Mouse (Mus musculus) limb, embryonic 11.5 days (tissue): ENCODE data around the gene Tmem178. TPM values are rescaled to one million over a fixed set of nuclear protein-coding genes. Genes with fewer than 3 reads are reported as not detected.

Experiments
- ATAC-seq: fragments of 200-750 bp; cut with Nextera tagmentation; 2 replicates; pipeline ENCODE4 v1.8.0; 2017; ENCODE audit warnings: low read depth; ENCODE audit not compliant: insufficient number of reproducible peaks, low FRiP score, low TSS enrichment
- DNase-seq: peaks from one replicate; pipeline ENCODE4 v3.0.0-alpha.2; 2015; ENCODE audit warnings: low spot score
- H3K27ac ChIP-seq: fragments of 300-500 bp; sonication (generic); replicated peaks from 2 replicates; pipeline ENCODE4 v1.5.1; 2014; ENCODE audit warnings: low read depth, mild to moderate bottlenecking, low read length
- H3K27me3 ChIP-seq: fragments of 300-500 bp; sonication (generic); 2 replicates; pipeline ENCODE4 v1.6.1; 2014; ENCODE audit warnings: mild to moderate bottlenecking, low read length, mixed read lengths; ENCODE audit not compliant: control insufficient read depth, insufficient read depth
- H3K36me3 ChIP-seq: fragments of 300-500 bp; sonication (generic); 2 replicates; pipeline ENCODE4 v1.6.1; 2014; ENCODE audit warnings: mild to moderate bottlenecking, low read length, moderate library complexity, mixed read lengths; ENCODE audit not compliant: control insufficient read depth, insufficient read depth
- H3K4me1 ChIP-seq: fragments of 300-500 bp; sonication (generic); 2 replicates; pipeline ENCODE4 v1.6.1; 2014; ENCODE audit warnings: low read length, mixed read lengths; ENCODE audit not compliant: control insufficient read depth, insufficient read depth
- H3K4me2 ChIP-seq: fragments of 300-500 bp; sonication (generic); 2 replicates; pipeline ENCODE4 v1.6.1; 2014; ENCODE audit warnings: low read depth, mild to moderate bottlenecking, moderate library complexity; ENCODE audit not compliant: severe bottlenecking
- H3K4me3 ChIP-seq: fragments of 300-500 bp; sonication (generic); 2 replicates; pipeline ENCODE4 v1.5.1; 2014; ENCODE audit warnings: low read depth, low read length
- H3K9ac ChIP-seq: fragments of 300-500 bp; sonication (generic); 2 replicates; pipeline ENCODE4 v1.6.1; 2014; ENCODE audit warnings: mild to moderate bottlenecking, low read length
- H3K9me3 ChIP-seq: fragments of 300-500 bp; sonication (generic); 2 replicates; pipeline ENCODE4 v1.6.1; 2016; ENCODE audit warnings: low read length; ENCODE audit not compliant: control insufficient read depth
- WGBS: fragments of 180-500 bp; shearing (Covaris S2); extraction: QIAGEN DNeasy Blood & Tissue Kit; methylation state at CpG from one replicate; pipeline ENCODE4 v1.1.7; 2014; 5-methylcytosine and 5-hydroxymethylcytosine counted together
- polyA plus RNA-seq: library from polyadenylated mRNA; unstranded; fragments of >200 nt; fragmentation: Nextera tagmentation; extraction: Ambion mirVana; gene quantifications from 2 replicates; pipeline ENCODE4 v1.2.1, GENCODE M21; 2014

Tmem178 gene
- polyA plus RNA-seq, 1 experiment from 2014 or later, result 6.9 TPM

DNA sequence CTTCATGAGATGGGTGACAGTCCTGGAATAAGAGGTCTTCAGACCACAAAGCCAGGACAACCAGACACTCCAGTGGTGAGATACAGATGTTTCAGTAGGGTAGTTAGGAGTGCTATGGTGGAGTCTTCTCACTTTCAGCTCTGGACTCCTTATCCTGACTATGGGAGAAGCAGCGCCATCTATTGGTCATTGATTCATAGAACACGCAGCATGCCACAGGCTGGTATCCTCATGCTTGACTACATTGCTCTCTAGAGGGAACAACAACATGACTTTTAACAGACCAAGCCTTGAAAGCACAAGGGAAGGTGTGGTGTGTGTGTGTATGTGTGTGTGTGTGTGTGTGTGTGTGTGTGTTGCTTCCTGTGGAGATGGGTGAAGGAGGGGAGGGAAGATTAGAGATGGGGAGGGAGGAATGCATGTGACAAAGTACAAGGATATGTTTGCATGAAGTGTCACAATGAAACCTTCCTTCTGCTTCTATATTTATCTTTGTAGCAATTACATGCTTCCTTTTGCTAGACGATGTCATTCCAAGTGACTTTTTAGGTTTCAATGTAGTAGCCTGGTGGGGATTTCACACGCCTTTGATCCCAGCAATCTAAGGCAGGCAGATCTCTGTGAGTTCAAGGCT lies 71.5 kb downstream of the Tmem178 start:
- Histone ChIP-seq H3K27me3 (no peaks in the 10 kb centered on the region), H3K4me1 (peaks cover 5% of the 10 kb centered on the region), H3K36me3 (no peaks in the 10 kb centered on the region), H3K4me2 (no peak overlapping the region), H3K27ac (no peak overlapping the region), H3K9me3 (no peaks in the 10 kb centered on the region), H3K9ac (no peak overlapping the region), H3K4me3 (no peak overlapping the region)
- peak; percentile 57 for DNase-seq
- 54% methylated on average over 4 of the region's 4 CpGs for WGBS
- peak; percentile 32; the same call in 1 of the 2 replicates for ATAC-seq

DNA sequence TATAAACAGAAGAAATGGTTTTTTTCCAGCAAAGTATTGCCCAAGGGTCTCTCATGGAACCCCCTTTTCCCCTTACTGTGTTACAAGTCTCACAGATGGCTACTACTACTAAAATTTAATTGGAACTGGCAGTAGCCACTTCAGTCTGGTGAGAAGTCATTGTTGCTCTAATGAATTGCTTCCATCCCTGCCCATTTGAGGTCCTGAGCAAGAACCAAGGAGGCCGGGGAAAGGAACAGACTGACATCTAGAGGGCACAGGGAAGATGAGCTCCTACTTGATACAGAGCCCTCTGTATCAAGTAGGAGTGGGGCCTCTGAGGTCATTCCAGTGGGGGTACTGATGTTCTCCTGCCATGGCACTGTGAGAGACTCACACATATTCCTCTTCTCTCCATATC lies 72.7 kb downstream of the Tmem178 start:
- 46% methylated on average over 1 of the region's 1 CpGs for WGBS

DNA sequence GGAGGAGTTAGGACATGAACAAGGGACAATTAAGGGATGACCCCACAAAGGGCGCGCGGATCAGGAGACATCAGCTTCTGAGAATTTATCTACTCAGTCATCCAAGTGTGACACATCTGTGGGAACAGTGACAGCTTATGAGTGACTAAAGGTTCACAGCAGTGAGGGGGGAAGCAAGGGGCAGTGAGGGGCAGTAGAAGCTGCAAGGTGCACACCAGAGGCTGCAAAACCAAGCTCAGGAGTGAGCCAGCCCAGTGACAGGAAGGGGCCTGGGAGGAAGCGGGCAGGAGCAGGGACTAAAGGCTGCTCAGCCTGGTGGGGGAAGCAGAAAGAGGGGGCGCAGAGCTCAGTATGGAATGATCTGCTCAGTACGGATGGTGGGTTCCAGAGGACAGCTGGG lies 82.9 kb downstream of the Tmem178 start:
- ATAC-seq (no peak), DNase-seq (no peak)
- no peak overlapping the region for H3K4me3 ChIP-seq
- no peaks in the 10 kb centered on the region for H3K36me3 ChIP-seq
- H3K4me1 ChIP-seq, result no peaks in the 10 kb centered on the region
- H3K9ac ChIP-seq, result no peak overlapping the region
- no peak overlapping the region for H3K27ac ChIP-seq
- WGBS, result 97% methylated on average over 6 of the region's 6 CpGs
- H3K4me2 ChIP-seq, result no peak overlapping the region
- no peaks in the 10 kb centered on the region for H3K27me3 ChIP-seq
- H3K9me3 ChIP-seq, result no peaks in the 10 kb centered on the region

More for the DNA sequence above, 72.7 kb downstream of the Tmem178 start:
- no peaks in the 10 kb centered on the region for H3K9me3 ChIP-seq
- H3K4me1 ChIP-seq, result peaks cover 5% of the 10 kb centered on the region
- DNase-seq, result peak; percentile 32
- H3K27ac ChIP-seq, result no peak overlapping the region
- no peak overlapping the region for H3K9ac ChIP-seq
- no peaks in the 10 kb centered on the region for H3K27me3 ChIP-seq
- ATAC-seq, result peak; percentile 46; the same call in 1 of the 2 replicates
- no peak overlapping the region for H3K4me2 ChIP-seq
- no peak overlapping the region for H3K4me3 ChIP-seq
- H3K36me3 ChIP-seq, result no peaks in the 10 kb centered on the region

GRCm38 (mm10) chr17:81031830-81032442 lies 87.5 kb downstream of the Tmem178 start:
- WGBS, result 88% methylated on average over 3 of the region's 3 CpGs
- Histone ChIP-seq H3K9me3 (no peaks in the 10 kb centered on the region), H3K4me3 (no peak overlapping the region), H3K4me1 (no peaks in the 10 kb centered on the region), H3K9ac (no peak overlapping the region), H3K27ac (no peak overlapping the region), H3K36me3 (no peaks in the 10 kb centered on the region), H3K27me3 (no peaks in the 10 kb centered on the region), H3K4me2 (no peak overlapping the region)
- no peak for ATAC-seq
- no peak for DNase-seq

- Histone ChIP-seq H3K9me3 (no peaks in the 10 kb centered on the region), H3K4me3 (no peak overlapping the region), H3K9ac (no peak overlapping the region), H3K4me2 (no peak overlapping the region), H3K27ac (no peak overlapping the region), H3K27me3 (no peaks in the 10 kb centered on the region), H3K4me1 (no peaks in the 10 kb centered on the region), H3K36me3 (no peaks in the 10 kb centered on the region; the same call in 1 of the 2 replicates)
- 77% methylated on average over 2 of the region's 2 CpGs for WGBS
- DNase-seq, result no peak
- ATAC-seq, result no peak
Measured at GRCm38 (mm10) chr17:81032957-81033356, 88.5 kb downstream of the Tmem178 start.

DNA sequence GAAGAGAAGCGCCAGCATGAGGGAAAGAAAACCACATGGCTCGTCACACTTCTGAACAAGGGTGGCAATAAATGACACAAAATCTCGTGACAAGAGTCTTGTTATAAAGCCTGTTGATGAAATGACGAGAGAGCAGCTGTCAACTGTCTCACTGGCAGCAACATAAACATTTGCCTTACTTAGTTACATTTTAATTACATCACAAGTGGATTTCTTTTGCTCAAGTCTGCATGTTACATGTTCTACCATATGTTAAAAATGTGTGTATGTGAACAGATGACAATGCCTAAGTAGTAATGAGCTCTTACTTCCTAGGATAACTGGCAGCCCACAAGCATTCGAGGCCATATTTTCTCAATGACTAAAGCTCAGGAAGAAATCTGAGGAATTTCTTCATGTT lies 90.9 kb downstream of the Tmem178 start:
- Histone ChIP-seq H3K4me2 (no peak overlapping the region), H3K27ac (no peak overlapping the region), H3K4me3 (no peak overlapping the region), H3K36me3 (no peaks in the 10 kb centered on the region; the same call in 1 of the 2 replicates), H3K27me3 (no peaks in the 10 kb centered on the region), H3K9me3 (no peaks in the 10 kb centered on the region), H3K4me1 (no peaks in the 10 kb centered on the region), H3K9ac (no peak overlapping the region)
- WGBS, result 77% methylated on average over 5 of the region's 5 CpGs
- no peak for DNase-seq
- no peak for ATAC-seq

- WGBS, result 97% methylated on average over 2 of the region's 2 CpGs
- H3K9ac ChIP-seq, result no peak overlapping the region
- no peaks in the 10 kb centered on the region; the same call in 1 of the 2 replicates for H3K36me3 ChIP-seq
Measured at GRCm38 (mm10) chr17:81038707-81039408, 94.4 kb downstream of the Tmem178 start.

GRCm38 (mm10) chr17:81041662-81042061 lies 97.2 kb downstream of the Tmem178 start:
- DNase-seq (no peak), ATAC-seq (no peak)
- Histone ChIP-seq H3K4me1 (no peaks in the 10 kb centered on the region), H3K4me3 (no peak overlapping the region), H3K27ac (no peak overlapping the region), H3K27me3 (no peaks in the 10 kb centered on the region), H3K36me3 (no peaks in the 10 kb centered on the region; the same call in 1 of the 2 replicates), H3K4me2 (no peak overlapping the region), H3K9me3 (no peaks in the 10 kb centered on the region), H3K9ac (no peak overlapping the region)
- WGBS, result 86% methylated on average over 2 of the region's 2 CpGs

More at GRCm38 (mm10) chr17:81038707-81039408, 94.4 kb downstream of the Tmem178 start:
- no peak overlapping the region for H3K27ac ChIP-seq
- H3K9me3 ChIP-seq, result no peaks in the 10 kb centered on the region
- H3K4me2 ChIP-seq, result no peak overlapping the region
- no peaks in the 10 kb centered on the region for H3K27me3 ChIP-seq
- DNase-seq (no peak), ATAC-seq (no peak)
- no peak overlapping the region for H3K4me3 ChIP-seq
- H3K4me1 ChIP-seq, result no peaks in the 10 kb centered on the region
